Mouse (Mus musculus) thymus, postnatal 36 days (tissue): ENCODE measurements around the gene Syn3.

Source experiments
- DNase-seq, 2 experiments: peaks; one replicate each; pipeline ENCODE4 v3.0.0; 2022; ENCODE audit warnings: mixed read lengths in 2 of 2

Gene Syn3

DNA sequence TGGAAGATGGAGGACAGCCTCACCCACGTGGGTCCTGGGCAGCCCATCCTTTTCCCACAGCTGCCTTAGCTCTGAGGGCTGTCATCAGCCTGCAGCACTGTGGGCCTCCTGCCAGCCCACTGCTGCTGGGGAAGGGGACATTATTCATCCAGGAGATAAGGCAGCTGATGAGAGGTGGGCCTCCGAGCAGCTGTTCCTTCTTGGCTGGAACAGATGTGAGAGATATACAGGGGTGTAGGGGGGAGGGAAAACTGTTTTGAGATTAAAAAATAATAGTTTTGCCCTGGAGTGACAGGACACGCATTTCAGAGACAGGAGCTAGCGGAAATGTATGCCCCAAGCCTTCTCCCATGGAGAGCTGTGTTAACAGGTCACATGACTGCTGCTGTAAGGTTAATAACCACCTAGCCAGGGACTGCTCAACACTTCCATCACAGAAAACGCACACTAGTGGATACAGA lies 133.0 kb downstream of the Syn3 start:
- DNase-seq, result no peak

- no peak for DNase-seq
Observed at GRCm38 (mm10) chr10:86363669-86364309, 134.9 kb downstream of the Syn3 start.

GRCm38 (mm10) chr10:86359699-86360098 lies 139.0 kb downstream of the Syn3 start:
- DNase-seq, result no peak

DNA sequence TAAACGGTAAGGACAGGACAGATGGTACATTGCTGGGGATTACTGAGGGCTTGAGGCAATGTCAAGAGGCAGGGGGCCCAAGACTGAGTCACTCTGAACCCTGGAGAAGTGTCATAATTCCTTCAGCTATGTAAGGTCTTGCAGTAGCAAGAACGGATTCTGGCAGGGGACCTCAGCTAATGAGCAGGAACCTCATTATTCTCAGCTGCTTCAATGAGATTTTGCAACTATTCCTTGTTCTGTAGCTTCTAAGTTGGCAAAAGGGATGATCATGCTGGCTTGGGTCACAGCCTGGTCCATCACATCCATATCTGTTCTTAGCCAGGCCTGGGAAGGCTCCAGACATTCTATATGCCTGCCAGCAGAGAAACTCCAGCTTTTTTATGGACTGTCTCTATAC lies 139.5 kb downstream of the Syn3 start:
- no peak for DNase-seq

DNA sequence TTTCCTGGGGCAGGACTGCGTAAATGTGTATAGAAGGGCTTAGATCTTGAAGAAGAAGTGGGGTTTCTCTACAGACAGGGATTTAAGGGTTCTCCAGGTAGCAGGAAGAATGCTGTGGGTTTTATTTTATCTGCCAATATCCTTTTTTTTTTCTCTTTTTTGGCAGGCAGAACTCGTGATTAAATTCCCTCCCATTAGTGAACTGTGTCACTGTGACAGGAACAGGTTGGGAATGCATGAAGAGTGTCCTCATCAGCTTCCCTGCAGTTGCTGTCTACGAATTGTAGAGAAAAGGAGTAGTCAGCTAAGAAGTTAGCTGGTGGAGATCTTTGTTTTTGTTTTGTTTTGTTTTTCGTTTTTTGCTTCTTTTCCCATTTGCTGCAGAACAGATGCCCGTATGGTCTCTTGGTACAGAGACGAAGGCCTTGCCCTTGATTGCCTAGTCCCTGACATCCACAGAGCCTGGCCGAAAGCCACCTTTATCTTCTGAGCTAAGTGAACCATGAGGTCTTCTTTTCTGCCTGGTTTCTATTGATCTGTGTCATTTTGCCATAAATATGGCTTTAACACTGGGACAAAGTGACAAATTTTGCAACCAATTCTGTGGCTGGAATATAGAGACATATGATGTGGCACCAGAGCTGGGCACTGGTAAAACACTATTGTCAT lies 140.3 kb downstream of the Syn3 start:
- DNase-seq, result no peak

DNA sequence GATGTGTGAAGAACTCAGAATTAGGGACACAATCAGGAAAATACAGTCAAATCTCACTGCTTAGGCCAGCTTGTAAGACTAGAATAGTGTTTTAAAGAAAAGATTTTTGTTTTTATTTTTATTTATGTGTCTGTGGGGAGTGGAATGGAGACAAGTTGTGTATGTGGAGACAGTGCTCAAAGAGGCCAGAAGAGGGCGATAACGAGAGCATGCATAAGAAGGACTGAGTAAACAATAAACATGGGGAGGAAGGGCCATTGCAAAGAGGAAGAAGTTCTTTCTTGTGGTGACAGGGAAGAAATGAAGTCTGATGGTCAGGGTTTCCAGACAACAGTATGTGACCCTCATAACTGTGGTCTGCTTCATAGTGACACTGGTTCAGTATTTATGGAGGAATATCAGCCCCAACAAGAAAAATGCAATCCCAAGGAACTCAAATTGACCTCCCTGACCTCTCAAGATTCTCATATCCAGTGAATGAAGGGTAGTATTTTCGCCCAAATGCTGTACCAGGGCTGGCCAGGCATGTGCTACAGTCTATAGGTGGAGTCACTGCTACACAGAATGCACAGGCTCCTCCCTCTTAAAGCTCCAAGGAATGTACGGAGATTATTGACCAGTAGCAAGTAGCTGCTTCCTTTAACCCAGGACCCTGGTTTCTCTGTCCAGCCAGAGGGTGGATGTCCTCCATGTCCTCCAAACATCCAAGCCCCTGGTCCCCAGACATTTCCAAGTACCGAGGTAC lies 141.7 kb downstream of the Syn3 start:
- DNase-seq, result no peak

- no peak for DNase-seq
Observed at GRCm38 (mm10) chr10:86352521-86352920, 146.2 kb downstream of the Syn3 start.

- DNase-seq, result no peak
Observed at GRCm38 (mm10) chr10:86351287-86351686, 147.4 kb downstream of the Syn3 start.

- DNase-seq, result no peak
Observed at GRCm38 (mm10) chr10:86346235-86346840, 152.4 kb downstream of the Syn3 start.

DNA sequence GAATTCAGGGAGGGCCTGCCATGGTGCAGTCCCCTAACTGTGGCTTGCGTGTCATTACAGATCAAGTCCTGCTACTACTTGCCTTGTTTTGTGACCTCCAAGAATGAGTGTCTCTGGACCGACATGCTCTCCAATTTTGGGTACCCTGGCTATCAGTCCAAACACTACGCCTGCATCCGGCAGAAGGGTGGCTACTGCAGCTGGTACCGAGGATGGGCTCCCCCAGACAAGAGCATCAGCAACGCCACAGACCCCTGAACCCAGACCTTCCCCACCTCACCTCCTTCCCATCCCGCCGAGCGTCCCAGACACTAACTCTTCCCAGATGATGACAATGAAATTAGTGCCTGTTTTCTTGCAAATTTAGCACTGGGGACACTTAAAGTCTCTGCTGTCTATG lies 153.1 kb downstream of the Syn3 start:
- DNase-seq, result no peak

DNA sequence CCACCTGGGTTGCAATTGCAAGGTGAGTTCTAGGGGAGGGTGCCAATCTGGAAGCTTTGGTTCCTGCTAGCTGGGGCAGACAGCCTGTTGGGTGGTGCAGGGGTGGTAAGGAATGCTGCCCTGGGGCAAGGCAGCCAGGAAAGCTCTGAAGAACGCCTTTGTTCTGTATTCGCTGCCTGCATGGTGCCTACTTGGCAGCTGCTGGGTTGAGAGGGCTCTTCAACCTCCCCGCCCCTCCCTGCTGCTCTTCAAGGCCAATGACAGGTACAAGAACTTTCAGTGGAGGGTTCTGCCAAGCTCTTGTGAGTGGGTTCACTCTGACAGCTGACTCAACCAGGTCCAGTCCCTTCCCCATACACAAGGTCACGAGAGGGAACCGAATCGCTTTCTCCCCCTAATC lies 154.0 kb downstream of the Syn3 start:
- DNase-seq, result no peak

DNA sequence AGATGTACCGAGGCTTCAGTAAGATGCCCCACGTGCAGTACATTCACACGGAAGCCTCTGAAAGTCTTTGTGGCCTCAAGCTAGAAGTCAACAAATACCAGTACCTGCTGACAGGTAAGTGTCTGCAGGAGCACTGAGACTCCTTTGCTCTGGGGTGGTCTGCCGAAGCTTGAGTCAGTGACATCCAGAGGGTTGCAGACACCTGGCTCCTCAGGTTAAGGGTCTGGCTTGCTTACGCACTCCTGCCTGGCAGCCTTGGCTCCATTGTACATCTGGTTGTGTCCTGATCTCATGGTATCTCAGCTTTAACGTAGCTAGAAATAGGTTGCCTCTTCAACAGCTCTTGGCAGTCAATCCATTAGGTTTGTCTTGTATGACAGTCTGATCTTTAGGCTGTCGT lies 154.8 kb downstream of the Syn3 start:
- no peak for DNase-seq

- no peak for DNase-seq
Observed at GRCm38 (mm10) chr10:86343362-86343761, 155.3 kb downstream of the Syn3 start.

DNA sequence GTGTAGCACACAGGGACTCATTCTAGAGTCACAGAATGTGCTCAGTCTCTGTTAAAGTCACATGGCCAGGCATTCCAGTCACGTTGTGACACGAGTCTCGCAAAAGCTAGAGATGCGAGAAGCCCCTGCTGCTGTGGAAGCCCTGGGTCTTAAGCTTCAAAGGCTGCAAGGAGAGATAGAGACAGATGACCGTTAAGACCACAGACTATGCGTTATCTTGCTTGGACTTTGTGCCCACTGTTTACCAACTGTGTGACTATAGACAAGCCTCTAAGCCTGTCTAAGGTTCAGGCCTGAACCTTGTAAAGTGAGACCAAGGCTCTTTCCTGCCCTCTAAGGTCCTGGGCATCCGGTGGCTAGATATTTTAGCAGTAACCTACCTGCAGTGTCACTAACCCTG lies 156.0 kb downstream of the Syn3 start:
- no peak for DNase-seq

GRCm38 (mm10) chr10:86342151-86342550 lies 156.5 kb downstream of the Syn3 start:
- DNase-seq, result no peak

DNA sequence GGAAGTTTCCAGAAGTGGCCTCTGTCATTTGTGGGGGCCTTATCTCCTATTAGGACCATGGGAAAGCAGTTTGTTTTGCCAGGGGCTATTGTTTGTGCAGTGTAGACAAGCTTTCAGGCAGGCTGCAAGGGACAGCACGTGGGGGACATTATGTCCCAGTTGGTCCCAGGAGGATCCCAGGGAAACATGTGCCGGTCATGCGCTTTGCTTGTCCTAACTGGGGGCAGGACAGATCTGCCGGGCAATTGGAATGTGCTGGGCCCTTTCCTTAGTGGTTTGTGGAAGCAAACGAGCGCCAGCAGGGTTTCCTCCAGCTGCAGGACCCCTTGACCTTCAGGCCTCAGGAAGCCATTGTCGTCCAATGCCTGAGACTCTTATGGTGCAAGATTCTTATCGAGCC lies 157.1 kb downstream of the Syn3 start:
- DNase-seq, result no peak

DNA sequence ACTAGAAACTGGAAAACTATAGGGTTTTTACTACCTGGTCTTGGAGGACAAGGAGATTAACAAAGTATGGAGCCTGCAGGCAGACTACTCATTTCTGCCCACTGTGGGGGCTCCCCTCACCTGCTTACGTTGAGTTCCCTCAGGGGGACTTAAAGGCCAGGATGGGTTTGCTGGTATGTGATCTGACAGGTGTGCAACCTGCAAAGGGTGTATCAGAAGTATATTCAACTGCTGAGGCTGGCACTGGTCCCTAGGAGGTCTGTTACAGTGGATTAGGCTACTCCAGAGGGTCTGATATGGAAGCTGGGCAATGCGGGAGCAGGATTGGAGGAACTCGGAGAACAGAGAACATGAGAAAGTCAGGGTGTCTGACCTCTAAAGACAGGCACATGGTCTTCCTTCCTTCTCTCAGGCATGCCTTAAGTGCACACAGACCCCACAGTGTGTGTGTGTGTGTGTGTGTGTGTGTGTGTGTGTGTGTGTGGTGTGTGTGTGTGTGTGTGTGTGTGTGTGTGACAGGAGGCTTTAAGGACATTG lies 157.6 kb downstream of the Syn3 start:
- no peak for DNase-seq

DNA sequence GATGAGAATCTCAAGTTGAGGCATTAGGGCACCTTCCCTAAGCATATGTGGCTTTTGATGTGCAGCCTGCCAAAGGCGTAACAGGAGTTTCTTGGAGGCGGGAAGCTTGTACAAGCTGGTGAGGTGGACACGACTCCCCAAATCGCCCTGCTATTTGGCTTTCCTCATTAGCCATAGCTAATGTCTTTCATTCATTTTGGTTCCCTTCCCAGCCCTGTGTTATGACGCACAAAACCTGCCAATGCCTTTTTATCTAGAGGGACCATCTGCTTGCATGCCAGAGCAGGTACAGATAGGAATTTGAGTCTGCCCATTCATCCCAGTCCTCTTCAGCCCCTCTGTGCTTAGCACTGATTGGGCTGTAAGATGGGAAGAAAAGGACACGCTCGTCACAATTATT lies 158.3 kb downstream of the Syn3 start:
- DNase-seq, result no peak

DNA sequence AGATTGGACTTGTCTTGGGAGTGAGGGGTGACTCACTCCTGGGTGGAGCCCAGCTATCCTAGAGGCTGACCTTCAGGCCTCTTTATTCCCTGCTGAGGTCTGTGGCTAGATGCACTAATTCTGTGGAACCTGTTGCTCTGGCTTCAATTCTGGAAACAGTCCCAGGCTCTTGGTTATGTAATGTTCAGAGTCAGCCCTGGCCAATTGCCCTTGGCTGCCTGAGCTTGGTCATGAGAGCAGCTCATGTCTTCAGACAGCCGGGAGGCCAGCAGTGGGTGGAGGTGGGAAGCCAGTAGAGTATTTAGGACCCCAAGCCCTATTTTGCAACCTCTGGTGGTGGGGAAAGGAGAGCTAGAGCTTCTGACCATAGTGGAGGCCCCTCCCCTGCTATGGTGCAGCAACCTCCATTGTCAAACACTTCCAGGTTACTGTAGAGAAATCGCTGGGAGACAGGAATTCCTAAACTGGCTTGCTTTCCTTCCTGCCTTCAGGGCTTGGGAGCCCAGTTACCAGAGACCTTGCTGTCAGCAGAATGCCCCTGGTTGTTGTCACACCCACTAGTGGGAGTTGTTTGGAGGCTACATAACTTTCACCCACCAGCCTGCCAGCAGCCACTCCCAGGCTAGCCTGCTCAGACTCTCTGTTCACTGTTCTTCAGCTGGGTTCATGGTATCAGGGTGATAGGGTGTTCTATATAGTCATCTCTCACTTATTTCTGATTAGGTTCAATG lies 158.9 kb downstream of the Syn3 start:
- no peak for DNase-seq

DNA sequence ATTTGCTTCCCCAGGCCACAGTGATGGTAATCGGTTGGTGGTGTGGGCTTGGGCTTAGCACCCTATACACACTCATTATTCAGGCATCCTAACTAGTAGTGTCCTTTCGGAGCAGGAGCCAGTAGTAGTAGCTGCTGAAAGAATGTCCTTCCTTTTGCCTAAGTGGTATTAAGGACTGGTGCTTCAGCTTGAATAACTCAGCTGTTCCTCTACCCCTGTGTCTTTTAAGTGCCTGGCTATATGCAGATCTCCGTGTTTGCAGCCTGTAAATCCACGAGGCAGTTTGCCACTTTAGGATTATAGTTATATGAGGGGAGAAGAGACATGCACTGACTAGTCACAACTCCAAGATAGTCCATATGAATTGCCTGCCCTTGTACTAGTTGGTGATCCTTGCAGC lies 159.6 kb downstream of the Syn3 start:
- DNase-seq, result no peak

- DNase-seq, result no peak
Observed at GRCm38 (mm10) chr10:86338121-86338715, 160.5 kb downstream of the Syn3 start.

GRCm38 (mm10) chr10:86337239-86337638 lies 161.5 kb downstream of the Syn3 start:
- DNase-seq, result no peak
